Mouse (Mus musculus): ENCODE results near the gene St3gal4.

GRCm38 (mm10) chr9:35105438-35105837, 13.6 kb downstream of the St3gal4 start:
- TF ChIP-seq CTCF (IDR thresholded peaks at IDR 0.05) (no peak), POLR2A (IDR thresholded peaks at IDR 0.05; ENCODE audit: insufficient read depth, low read depth, low read length) (no peak)

All from heart, adult 2 months (tissue).